Mouse (Mus musculus) leukemia stem cell, adult 10-12 weeks (primary cell): ENCODE results near the gene Olfr1489. TPM values are rescaled to one million over a fixed set of nuclear protein-coding genes. Genes with fewer than 3 reads are reported as not detected.

Source experiments
- polyA plus RNA-seq: library from polyadenylated mRNA; stranded (reverse); fragments of >175 nt; gene quantifications from 2 replicates; pipeline ENCODE4 v1.2.3, GENCODE M21; 2012; ENCODE audit warnings: low replicate concordance

Olfr1489 gene
- not detected in 2 replicates for polyA plus RNA-seq

DNA sequence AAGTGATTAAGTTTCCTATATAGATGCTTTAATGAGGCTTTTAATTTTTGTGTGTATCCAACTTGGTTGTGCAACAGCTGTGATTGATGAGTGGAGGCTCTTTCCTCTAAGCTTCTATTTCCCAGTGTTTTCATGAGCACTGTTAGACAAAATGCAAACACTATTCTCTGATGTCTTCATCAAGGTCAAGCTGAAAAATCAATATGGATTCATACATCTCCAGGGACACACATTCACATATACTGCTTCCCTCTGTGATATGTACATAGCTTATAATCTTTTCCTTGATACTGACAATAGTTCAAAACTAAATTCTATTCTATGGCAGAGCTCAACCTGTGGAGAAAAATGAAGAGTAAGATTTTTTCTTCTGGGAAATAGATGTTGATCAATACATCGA lies at the start of gene Olfr1489:
Olfr1489 (plus strand) TSS at position 301 of the 400 bp plus-strand sequence.

DNA sequence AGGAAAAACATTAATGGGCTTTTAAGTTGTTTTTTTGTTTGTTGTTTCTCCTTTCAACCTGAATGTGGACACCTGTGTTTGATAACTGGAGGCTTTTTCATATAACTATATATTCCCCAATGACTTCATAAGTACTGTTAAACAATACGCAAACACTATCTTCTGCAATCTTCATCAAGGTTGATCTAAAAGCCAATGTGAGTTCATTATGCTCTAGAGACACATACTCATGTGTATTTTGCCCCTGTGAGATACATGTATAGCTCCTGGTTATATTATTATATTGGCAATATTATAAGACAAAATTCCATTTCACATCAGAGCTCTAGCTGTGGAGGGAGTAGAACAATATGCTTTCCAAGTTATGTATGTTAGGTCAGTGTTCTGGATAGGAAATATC lies 48.2 kb upstream of the Olfr1489 start, which contains the start of gene Olfr1484:
Olfr1484 (plus strand) TSS at position 301 of the 400 bp plus-strand sequence.

GRCm38 (mm10) chr19:13617075-13617474 lies 14.3 kb upstream of the Olfr1489 start, which contains the start of gene Olfr1487:
Gene Olfr1487 (plus strand): TSS chr19:13617375.

GRCm38 (mm10) chr19:13650791-13651190 lies 19.4 kb downstream of the Olfr1489 start, which contains the start of gene Olfr1490:
Gene Olfr1490 (plus strand): TSS chr19:13651091.

Other genes with a start within 250 kb of the Olfr1489 start
- not detected in 2 replicates for gene Olfr1469, start 223.8 kb upstream of the Olfr1489 start, polyA plus RNA-seq
- gene Olfr1471, start 188.2 kb upstream of the Olfr1489 start, polyA plus RNA-seq = 0.09 TPM in 1 of 2 replicates, not detected in the other
- not detected in 2 replicates for gene Olfr1472, start 175.5 kb upstream of the Olfr1489 start, polyA plus RNA-seq
- gene Olfr1474, start 162.1 kb upstream of the Olfr1489 start, polyA plus RNA-seq = not detected in 2 replicates
- not detected in 2 replicates for gene Olfr1475, start 151.4 kb upstream of the Olfr1489 start, polyA plus RNA-seq
- not detected in 2 replicates for gene Olfr1477, start 131.1 kb upstream of the Olfr1489 start, polyA plus RNA-seq
- not detected in 2 replicates for gene Olfr1480, start 103.7 kb upstream of the Olfr1489 start, polyA plus RNA-seq
- not detected in 2 replicates for gene Olfr1484, start 48.1 kb upstream of the Olfr1489 start, polyA plus RNA-seq
- gene Olfr1487, start 14.2 kb upstream of the Olfr1489 start, polyA plus RNA-seq = not detected in 2 replicates
- not detected in 2 replicates for gene Olfr1490, start 19.5 kb downstream of the Olfr1489 start, polyA plus RNA-seq
- gene Olfr1491, start 65.6 kb downstream of the Olfr1489 start, polyA plus RNA-seq = not detected in 2 replicates
- not detected in 2 replicates for gene Olfr1493-ps1, start 91.7 kb downstream of the Olfr1489 start, polyA plus RNA-seq
- not detected in 2 replicates for gene Olfr1494, start 108.1 kb downstream of the Olfr1489 start, polyA plus RNA-seq
- not detected in 2 replicates for gene Olfr1495, start 133.0 kb downstream of the Olfr1489 start, polyA plus RNA-seq
- not detected in 2 replicates for gene Olfr1496, start 146.3 kb downstream of the Olfr1489 start, polyA plus RNA-seq
- not detected in 2 replicates for gene Olfr1497, start 166.6 kb downstream of the Olfr1489 start, polyA plus RNA-seq
- gene Olfr1499, start 187.8 kb downstream of the Olfr1489 start, polyA plus RNA-seq = not detected in 2 replicates
- not detected in 2 replicates for gene Olfr1500, start 198.9 kb downstream of the Olfr1489 start, polyA plus RNA-seq
- not detected in 2 replicates for gene Olfr1501, start 219.1 kb downstream of the Olfr1489 start, polyA plus RNA-seq
- gene Olfr1502, start 230.2 kb downstream of the Olfr1489 start, polyA plus RNA-seq = not detected in 2 replicates